Mouse (Mus musculus): ENCODE results near the gene Tshz3.

GRCm38 (mm10) chr7:36678031-36678430 lies 19.9 kb upstream of the Tshz3 start:
- TF ChIP-seq CTCF (IDR thresholded peaks at IDR 0.05) (no peak), POLR2A (IDR thresholded peaks at IDR 0.05; ENCODE audit: insufficient read depth, low read depth, low read length) (no peak), EP300 (IDR thresholded peaks at IDR 0.05; ENCODE audit: insufficient read depth, low read depth, low read length) (no peak)

Data from heart, adult 2 months (tissue).